Mouse (Mus musculus) hindbrain, postnatal 0 days (tissue): Measurements from ENCODE around the gene Alk. TPM values are rescaled to one million over a fixed set of nuclear protein-coding genes. Genes with fewer than 3 reads are reported as not detected.

Experiments
- ATAC-seq: fragments of 200-750 bp; cut with Nextera tagmentation; 2 replicates; pipeline ENCODE4 v1.8.0; 2017; ENCODE audit warnings: mild to moderate bottlenecking, moderate TSS enrichment, moderate library complexity
- DNase-seq: peaks from one replicate; pipeline ENCODE4 v3.0.0-alpha.2; 2015; ENCODE audit warnings: low spot score
- H3K27ac ChIP-seq: fragments of 300-500 bp; sonication (generic); 2 replicates; pipeline ENCODE4 v1.5.1; 2014; ENCODE audit warnings: mild to moderate bottlenecking
- H3K27me3 ChIP-seq: fragments of 300-500 bp; sonication (generic); 2 replicates; pipeline ENCODE4 v1.6.1; 2014; ENCODE audit warnings: low read length, mixed read lengths; ENCODE audit not compliant: insufficient read depth
- H3K36me3 ChIP-seq: fragments of 300-500 bp; sonication (generic); 2 replicates; pipeline ENCODE4 v1.6.1; 2014; ENCODE audit warnings: low read length, mixed read lengths; ENCODE audit not compliant: insufficient read depth
- H3K4me1 ChIP-seq: fragments of 300-500 bp; sonication (generic); 2 replicates; pipeline ENCODE4 v1.6.1; 2014; ENCODE audit warnings: antibody characterized with exemption, low read length, mixed read lengths; ENCODE audit not compliant: insufficient read depth
- H3K4me2 ChIP-seq: fragments of 300-500 bp; sonication (generic); 2 replicates; pipeline ENCODE4 v1.6.1; 2014; ENCODE audit warnings: low read depth, mild to moderate bottlenecking, low read length, moderate library complexity, mixed read lengths
- H3K4me3 ChIP-seq: fragments of 300-500 bp; sonication (generic); 2 replicates; pipeline ENCODE4 v1.5.1; 2014; ENCODE audit warnings: low read length
- H3K9ac ChIP-seq: fragments of 300-500 bp; sonication (generic); replicated peaks from 2 replicates; pipeline ENCODE4 v1.6.1; 2014; ENCODE audit warnings: mild to moderate bottlenecking, low read length, moderate library complexity, mixed read lengths
- H3K9me3 ChIP-seq: fragments of 300-500 bp; sonication (generic); 2 replicates; pipeline ENCODE4 v1.6.1; 2016; ENCODE audit warnings: low read length, mixed read lengths
- CTCF ChIP-seq: IDR thresholded peaks from 2 replicates; pipeline ENCODE4 v1.5.1; 2016; ENCODE audit warnings: antibody characterized with exemption, control low read depth, low read depth
- WGBS: fragments of 180-500 bp; shearing (Covaris S2); extraction: QIAGEN DNeasy Blood & Tissue Kit; methylation state at CpG from one replicate; pipeline ENCODE4 v1.1.7; 2014; 5-methylcytosine and 5-hydroxymethylcytosine counted together
- polyA plus RNA-seq: library from polyadenylated mRNA; unstranded; fragments of >200 nt; fragmentation: Nextera tagmentation; extraction: Ambion mirVana; gene quantifications from 2 replicates; pipeline ENCODE4 v1.2.1, GENCODE M21; 2015
- total RNA-seq: library from RNA; depleted of rRNA; stranded (reverse); fragments of >200 nt; gene quantifications from 2 replicates; pipeline ENCODE4 v1.2.3, GENCODE M21; 2014

Gene Alk
- total and polyA plus RNA-seq, 2 experiments from 2014 or later: 3.4 to 17.1 TPM

DNA sequence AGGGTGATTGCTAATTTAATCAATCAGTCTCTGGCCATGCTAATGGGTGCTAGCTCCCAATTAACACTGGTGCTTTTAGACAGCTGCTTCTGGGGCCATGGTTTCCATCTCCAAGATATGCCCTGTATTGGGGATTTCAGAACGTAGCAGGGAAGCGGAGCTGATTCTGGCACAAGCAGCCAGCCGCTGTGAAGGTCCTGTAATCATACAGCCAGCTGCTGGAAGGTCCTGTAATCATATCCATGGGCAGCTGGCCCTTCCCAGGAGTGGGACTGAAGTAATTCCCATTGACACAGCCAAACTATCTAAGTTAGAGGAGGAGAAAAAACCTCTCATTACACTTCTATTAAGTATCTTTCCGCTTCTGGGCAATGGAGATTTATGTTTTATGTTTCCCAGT is 242.5 kb downstream of the Alk start:
- DNase-seq (no peak), ATAC-seq (no peak)
- 78% methylated on average over 4 of the region's 4 CpGs for WGBS
- Histone ChIP-seq H3K9me3 (no peaks in the 10 kb centered on the region), H3K27ac (no peak overlapping the region), H3K4me2 (no peak overlapping the region), H3K4me3 (no peak overlapping the region), H3K27me3 (no peaks in the 10 kb centered on the region), H3K36me3 (no peaks in the 10 kb centered on the region), H3K4me1 (no peaks in the 10 kb centered on the region), H3K9ac (no peak overlapping the region)
- TF ChIP-seq CTCF: no peak

DNA sequence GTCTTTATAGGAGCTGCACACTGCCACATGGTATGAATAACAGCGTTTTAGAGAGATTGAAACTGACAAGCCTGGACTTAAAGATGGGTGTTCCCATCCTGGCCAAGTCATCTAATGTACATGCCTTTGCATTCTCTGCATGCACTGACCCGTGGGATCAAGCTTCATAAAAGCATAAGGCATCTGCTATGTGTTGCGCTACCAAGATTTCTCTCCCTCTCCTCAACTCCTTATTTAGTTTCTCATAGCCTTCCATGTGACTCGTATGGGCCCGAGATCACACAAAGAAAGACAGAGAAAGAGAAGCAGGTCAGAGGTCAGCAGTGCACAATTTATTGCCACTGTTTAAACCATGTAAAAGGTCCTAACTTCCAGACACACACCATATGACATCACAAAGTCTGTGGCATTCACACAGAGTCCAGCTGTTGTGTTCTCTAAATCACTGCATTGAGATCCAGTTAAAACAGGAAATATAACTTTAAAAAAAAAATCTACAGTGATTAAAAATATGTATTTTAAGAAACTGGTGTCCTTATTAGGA is 247.6 kb downstream of the Alk start:
- TF ChIP-seq CTCF: no peak
- no peaks in the 10 kb centered on the region for H3K9me3 ChIP-seq
- 70% methylated on average over 5 of the region's 5 CpGs for WGBS
- H3K4me2 ChIP-seq: no peak overlapping the region
- H3K4me3 ChIP-seq: no peak overlapping the region
- no peaks in the 10 kb centered on the region for H3K4me1 ChIP-seq
- no peak overlapping the region for H3K27ac ChIP-seq
- H3K27me3 ChIP-seq: no peaks in the 10 kb centered on the region
- no peak for DNase-seq
- H3K9ac ChIP-seq: no peak overlapping the region
- no peaks in the 10 kb centered on the region for H3K36me3 ChIP-seq
- ATAC-seq: no peak

DNA sequence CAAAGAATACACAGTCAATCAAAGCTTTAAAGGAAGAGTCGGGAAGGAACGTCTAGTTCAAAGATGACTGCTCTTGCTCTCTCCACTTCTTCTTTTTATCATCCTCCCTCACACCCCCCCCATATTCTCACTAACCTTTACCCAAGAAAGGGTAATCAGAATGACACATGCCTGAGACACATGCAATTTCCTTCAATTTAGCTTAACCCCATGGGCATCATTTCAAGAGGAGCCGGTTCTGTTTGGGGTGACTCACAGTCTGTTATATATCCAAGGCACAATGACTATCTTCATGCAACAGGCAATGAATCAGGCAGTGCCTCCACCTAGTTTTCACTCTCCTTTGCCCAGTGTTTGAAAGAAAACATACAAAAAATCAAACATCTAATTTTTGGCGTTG is 265.0 kb downstream of the Alk start:
- no peak for DNase-seq
- TF ChIP-seq CTCF: no peak
- no peaks in the 10 kb centered on the region for H3K27me3 ChIP-seq
- H3K27ac ChIP-seq: no peak overlapping the region
- no peaks in the 10 kb centered on the region for H3K9me3 ChIP-seq
- H3K4me3 ChIP-seq: no peak overlapping the region
- no peaks in the 10 kb centered on the region for H3K4me1 ChIP-seq
- WGBS: 94% methylated on average over 4 of the region's 4 CpGs
- no peaks in the 10 kb centered on the region for H3K36me3 ChIP-seq
- no peak overlapping the region for H3K4me2 ChIP-seq
- no peak for ATAC-seq
- H3K9ac ChIP-seq: no peak overlapping the region

DNA sequence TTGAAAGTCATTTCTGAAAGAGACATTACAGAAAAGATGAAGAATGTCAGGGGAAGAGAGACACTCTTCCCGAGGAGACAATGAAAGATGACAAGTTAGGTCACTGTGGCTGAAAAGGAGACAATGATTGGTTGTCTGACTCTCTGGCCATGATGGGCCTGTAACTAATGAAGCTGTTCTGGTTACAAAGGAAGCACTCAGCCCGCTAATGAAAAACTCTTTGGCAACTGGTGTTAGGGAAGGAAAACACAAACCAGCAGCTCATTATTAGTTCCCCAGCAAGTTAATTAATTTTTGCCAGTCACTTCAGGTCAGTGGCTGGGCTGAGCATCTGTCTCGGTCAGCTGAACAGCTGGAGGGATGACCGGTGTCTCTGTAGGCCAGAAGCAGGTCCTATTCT is 271.5 kb downstream of the Alk start:
- Histone ChIP-seq H3K36me3 (no peaks in the 10 kb centered on the region), H3K4me3 (no peak overlapping the region), H3K4me1 (no peaks in the 10 kb centered on the region), H3K27me3 (no peaks in the 10 kb centered on the region), H3K9me3 (no peaks in the 10 kb centered on the region), H3K9ac (no peak overlapping the region), H3K4me2 (no peak overlapping the region), H3K27ac (no peak overlapping the region)
- 18% methylated on average over 4 of the region's 4 CpGs for WGBS
- ATAC-seq: peak; percentile 66
- peak; percentile 12 for DNase-seq
- TF ChIP-seq CTCF: no peak

DNA sequence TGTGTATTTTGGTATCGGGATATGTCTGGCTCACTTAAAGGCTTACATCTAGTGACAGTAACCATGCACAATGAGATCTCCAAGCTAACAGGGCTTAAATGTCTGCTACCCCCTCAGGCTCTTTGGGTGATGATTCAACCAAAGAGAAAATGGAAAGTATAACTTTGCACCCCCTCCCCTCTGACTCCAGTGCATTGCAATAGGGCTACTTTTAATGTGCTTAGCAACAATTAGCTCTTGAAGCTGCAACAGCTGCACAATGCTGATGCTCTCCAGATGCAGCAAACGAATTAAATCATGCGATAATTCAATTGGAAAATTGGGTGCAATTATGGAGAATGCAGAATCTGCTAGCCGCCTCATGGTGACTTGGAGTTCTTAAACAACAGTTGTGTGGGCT is 278.5 kb downstream of the Alk start:
- Histone ChIP-seq H3K27me3 (no peaks in the 10 kb centered on the region), H3K4me1 (no peaks in the 10 kb centered on the region), H3K27ac (no peak overlapping the region), H3K9ac (no peak overlapping the region), H3K9me3 (no peaks in the 10 kb centered on the region), H3K36me3 (no peaks in the 10 kb centered on the region), H3K4me2 (no peak overlapping the region), H3K4me3 (no peak overlapping the region)
- TF ChIP-seq CTCF: no peak
- DNase-seq (no peak), ATAC-seq (no peak)
- WGBS: 74% methylated on average over 4 of the region's 4 CpGs

DNA sequence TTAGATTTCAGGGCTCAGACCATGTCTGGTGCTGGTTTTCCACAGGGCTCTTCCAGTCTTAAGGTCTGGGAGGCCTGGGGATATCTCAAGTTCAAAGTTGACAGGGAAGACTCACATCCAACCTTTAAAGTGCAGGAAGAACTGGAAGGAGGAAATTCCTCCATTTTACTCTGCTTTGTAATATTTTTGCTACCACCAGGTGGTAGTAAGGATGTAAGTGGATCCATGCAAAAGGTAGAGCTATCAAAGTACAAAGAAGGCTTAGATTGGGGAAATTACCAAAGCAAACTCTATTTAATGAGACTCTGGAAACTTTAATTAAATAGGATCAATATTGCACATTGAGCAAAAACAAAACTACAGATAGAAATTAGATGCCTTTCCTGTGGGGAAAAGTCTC is 284.9 kb downstream of the Alk start:
- H3K4me2 ChIP-seq: no peak overlapping the region
- peak; percentile 54 for TF ChIP-seq CTCF
- H3K9me3 ChIP-seq: no peaks in the 10 kb centered on the region
- no peaks in the 10 kb centered on the region for H3K27me3 ChIP-seq
- no peaks in the 10 kb centered on the region for H3K36me3 ChIP-seq
- ATAC-seq (no peak), DNase-seq (peak; percentile 32)
- H3K9ac ChIP-seq: no peak overlapping the region
- H3K4me1 ChIP-seq: no peaks in the 10 kb centered on the region
- no peak overlapping the region for H3K27ac ChIP-seq
- no peak overlapping the region for H3K4me3 ChIP-seq

DNA sequence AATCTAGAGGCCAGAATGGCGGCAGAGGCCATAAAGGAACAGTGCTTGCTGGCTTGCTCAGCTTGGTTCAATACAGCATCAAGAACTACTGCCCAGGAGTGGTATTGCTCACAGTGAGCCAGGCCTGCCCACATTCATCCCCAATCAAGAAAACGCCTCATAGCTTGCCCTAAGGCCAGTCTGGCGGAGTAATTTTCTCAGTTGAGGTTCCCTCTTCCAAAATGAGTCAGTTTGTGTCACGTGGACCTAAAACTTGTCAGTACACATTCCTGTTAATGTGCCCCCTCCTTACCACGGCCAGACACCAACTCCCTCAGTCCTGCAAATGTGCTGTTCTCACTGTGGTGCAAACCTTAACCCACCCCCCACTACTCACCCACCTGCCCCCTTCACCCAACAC is 304.8 kb downstream of the Alk start:
- no peak overlapping the region for H3K27ac ChIP-seq
- no peak overlapping the region for H3K4me3 ChIP-seq
- no peaks in the 10 kb centered on the region for H3K27me3 ChIP-seq
- no peaks in the 10 kb centered on the region for H3K4me1 ChIP-seq
- WGBS: 90% methylated on average over 5 of the region's 5 CpGs
- TF ChIP-seq CTCF: no peak
- H3K9ac ChIP-seq: no peak overlapping the region
- DNase-seq (no peak), ATAC-seq (no peak)
- H3K36me3 ChIP-seq: no peaks in the 10 kb centered on the region
- no peak overlapping the region for H3K4me2 ChIP-seq
- H3K9me3 ChIP-seq: no peaks in the 10 kb centered on the region

DNA sequence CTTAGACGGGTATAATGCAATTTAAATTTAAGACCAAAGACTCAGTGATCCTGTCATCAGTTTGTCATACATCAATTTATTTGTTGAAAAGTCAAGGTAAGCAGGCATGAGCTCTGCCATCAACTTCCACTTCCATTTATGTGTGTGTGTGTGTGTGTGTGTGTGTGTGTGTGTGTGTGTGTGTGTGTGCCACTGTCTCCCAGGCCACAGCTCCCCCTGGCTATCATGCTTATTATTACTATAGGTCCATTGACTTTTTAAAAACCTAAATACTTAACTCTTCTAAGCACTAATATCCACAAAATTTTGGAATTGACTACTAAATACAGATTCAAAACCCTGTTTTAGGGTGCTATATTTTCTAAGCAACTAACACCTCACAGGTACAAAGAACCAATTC is 308.1 kb downstream of the Alk start:
- no peak overlapping the region for H3K4me2 ChIP-seq
- WGBS: 94% methylated on average over 1 of the region's 1 CpGs
- no peak for DNase-seq
- no peaks in the 10 kb centered on the region for H3K36me3 ChIP-seq
- no peak overlapping the region for H3K9ac ChIP-seq
- H3K27ac ChIP-seq: no peak overlapping the region
- H3K9me3 ChIP-seq: no peaks in the 10 kb centered on the region
- no peaks in the 10 kb centered on the region for H3K27me3 ChIP-seq
- H3K4me1 ChIP-seq: no peaks in the 10 kb centered on the region
- no peak for ATAC-seq
- TF ChIP-seq CTCF: peak; percentile 13; the same call in 1 of the 2 replicates
- H3K4me3 ChIP-seq: no peak overlapping the region
